24 mouse cellular contexts compared by ENCODE assay signal in genomic region chr3:144604205-144604604, GRCm38 (mm10). TPM values are rescaled to one million over a fixed set of nuclear protein-coding genes. Genes with fewer than 3 reads are reported as not detected.
DNase-seq lines count a peak whose midpoint lies in the region; ATAC-seq and TF ChIP-seq lines count a peak whose summit lies in the region.
"Had no signal": no experiment of that assay in that cellular context is flagged by ENCODE, and none has a peak within 500 bp of the region (broad histone marks: within the 10 kb centered on the region; RNA-seq: fewer than 3 reads in every experiment).

No protein-coding gene starts in this region.

- WGBS in heart, embryonic 14.5 days, result 30% methylated on average over 7 of the region's 7 CpGs
- WGBS in lung, embryonic 16.5 days, result 46% methylated on average over 7 of the region's 7 CpGs
- 63% methylated on average over 7 of the region's 7 CpGs for whole genome bisulfite sequencing in stomach, embryonic 16.5 days

- peak; percentile 20 for TF ChIP-seq CTCF in Patski (IDR thresholded peaks at IDR 0.05)

- peaks cover 14% of the 10 kb centered on the region for H3K36me3 ChIP-seq in heart, embryonic 14.5 days (ENCODE audit: control insufficient read depth, insufficient read depth, low read length)
- 0 out of 2 replicates have a peak, but pooled peaks cover 5% of the 10 kb centered on the region for H3K36me3 ChIP-seq in lung, embryonic 16.5 days (ENCODE audit: control insufficient read depth, insufficient read depth, low read length)
- peaks cover 4% of the 10 kb centered on the region; the same call in 1 of the 2 replicates for H3K36me3 ChIP-seq in stomach, embryonic 16.5 days (ENCODE audit: control insufficient read depth, insufficient read depth, low read length)
- H3K36me3 ChIP-seq: hindbrain, embryonic 15.5 days had no signal

- intact Hi-C loops in left cerebral cortex, postnatal 36 days (cut with DNase I), result no loop called here
- intact Hi-C loops in gastrocnemius, postnatal 36 days (cut with DNase I), result no loop called here

- CTCF ChIA-PET in Patski (lab: Charles Lee), result interaction anchor here (1.0 to 4.9 kb wide), 10 partner anchors 8 to 175 kb away, joined by 3 to 35 read pairs (median 3); no protein-coding TSS in a partner anchor

- peak overlapping the region; percentile 4 to 57; a peak in 1 of 4 replicates for H3K27ac ChIP-seq in heart, embryonic 14.5 days (replicated peaks in 1 of 2; ENCODE audit: control insufficient read depth in 1 of 2, insufficient read depth in 1 of 2, low read depth in 2 of 2, low read length in 2 of 2)
- H3K27ac ChIP-seq in lung, embryonic 16.5 days (ENCODE audit: low read length), result no peak overlapping the region
- H3K27ac ChIP-seq in stomach, embryonic 16.5 days (ENCODE audit: low read length), result 0 out of 2 replicates have a peak overlapping the region, but pooled peaks have one; percentile 19
- H3K27ac ChIP-seq: hindbrain, embryonic 15.5 days; limb, embryonic 15.5 days; liver, embryonic 15.5 days; midbrain, embryonic 10.5 days had no signal

- no peak overlapping the region for H3K9ac ChIP-seq in heart, embryonic 14.5 days (ENCODE audit: low read length)
- H3K9ac ChIP-seq in lung, embryonic 16.5 days (ENCODE audit: low read length), result no peak overlapping the region
- no peak overlapping the region for H3K9ac ChIP-seq in stomach, embryonic 16.5 days (ENCODE audit: low read length)
- H3K9ac ChIP-seq: hindbrain, embryonic 15.5 days; limb, embryonic 15.5 days; liver, embryonic 15.5 days had no signal

- H3K4me1 ChIP-seq in heart, embryonic 14.5 days (ENCODE audit: control insufficient read depth in 2 of 2, insufficient read depth in 2 of 2, low read length in 2 of 2), result peaks cover 4 to 18% of the 10 kb centered on the region in 2 experiments
- H3K4me1 ChIP-seq in lung, embryonic 16.5 days (replicated peaks; ENCODE audit: control insufficient read depth, insufficient read depth, low read length), result no peaks in the 10 kb centered on the region
- H3K4me1 ChIP-seq in stomach, embryonic 16.5 days (ENCODE audit: control insufficient read depth, insufficient read depth, low read length), result no peaks in the 10 kb centered on the region
- H3K4me1 ChIP-seq: hindbrain, embryonic 15.5 days had no signal

- no peak overlapping the region for H3K4me2 ChIP-seq in heart, embryonic 14.5 days (ENCODE audit: low read length)
- no peak overlapping the region for H3K4me2 ChIP-seq in lung, embryonic 16.5 days (ENCODE audit: low read depth, low read length)
- H3K4me2 ChIP-seq in stomach, embryonic 16.5 days (ENCODE audit: low read depth, low read length), result no peak overlapping the region
- H3K4me2 ChIP-seq: hindbrain, embryonic 15.5 days; limb, embryonic 15.5 days; liver, embryonic 15.5 days had no signal

- H3K27me3 ChIP-seq in heart, embryonic 14.5 days (ENCODE audit: control insufficient read depth, insufficient read depth, low read length), result no peaks in the 10 kb centered on the region
- H3K27me3 ChIP-seq in lung, embryonic 16.5 days (ENCODE audit: control insufficient read depth, insufficient read depth, low read depth, low read length), result no peaks in the 10 kb centered on the region
- no peaks in the 10 kb centered on the region for H3K27me3 ChIP-seq in Patski
- H3K27me3 ChIP-seq in stomach, embryonic 16.5 days (ENCODE audit: control insufficient read depth, insufficient read depth, low read length), result no peaks in the 10 kb centered on the region
- H3K27me3 ChIP-seq: hindbrain, embryonic 15.5 days; limb, embryonic 15.5 days; liver, embryonic 15.5 days had no signal

- in situ Hi-C loops in Patski (cut with MboI; ENCODE audit: low pct_unique_long_range_greater_than_20kb), result no loop called here

- H3K4me3 ChIP-seq in heart, embryonic 14.5 days (ENCODE audit: control insufficient read depth in 1 of 2, insufficient read depth in 1 of 2, low read depth in 1 of 2, low read length in 2 of 2), result no peak overlapping the region
- no peak overlapping the region for H3K4me3 ChIP-seq in lung, embryonic 16.5 days (ENCODE audit: low read length)
- no peak overlapping the region for H3K4me3 ChIP-seq in stomach, embryonic 16.5 days (replicated peaks; ENCODE audit: low read length)
- H3K4me3 ChIP-seq: erythroblast, embryonic 14.5 days; hindbrain, embryonic 15.5 days; limb, embryonic 15.5 days; liver, embryonic 15.5 days; midbrain, embryonic 10.5 days had no signal

- ATAC-seq in heart, embryonic 14.5 days (ENCODE audit: insufficient number of reproducible peaks, insufficient read depth, low FRiP score, low read depth), result 0 out of 2 replicates have a peak, but pooled peaks have one; percentile 26
- peak; percentile 51; the same call in 1 of the 2 replicates for ATAC-seq in lung, embryonic 16.5 days (ENCODE audit: low read depth)
- ATAC-seq in Patski, result peak; percentile 96
- no peak for ATAC-seq in stomach, embryonic 16.5 days (ENCODE audit: insufficient read depth, low FRiP score)
- ATAC-seq: forebrain, embryonic 14.5 days had no signal

- POLR2A ChIA-PET in Patski (lab: Charles Lee), result interaction anchor here (0.7 kb wide), 1 partner anchor 18 kb away, joined by 3 read pairs; no protein-coding TSS in a partner anchor

- no peak for DNase-seq in heart, adult 9 months (ENCODE audit: low spot score in 2 of 2)
- DNase-seq in lung, postnatal 25 days (ENCODE audit: low spot score), result no peak
- DNase-seq in Patski (ENCODE audit: low read depth, low spot score), result peak; percentile 99
- no peak for DNase-seq in left cerebral cortex, postnatal 36 days (ENCODE audit: low spot score in 2 of 2)
- no peak for DNase-seq in gastrocnemius, postnatal 36 days
- DNase-seq: adrenal gland, postnatal 36 days; cerebellum, adult 8-10 months; heart, adult 11 months; heart, postnatal 4 days; kidney, adult 11 months; kidney, postnatal 10 days; layer of hippocampus, postnatal 36 days; lung, postnatal 4 days; right cerebral cortex, adult 18-20 months; thymus, postnatal 14 days had no signal

- H3K9me3 ChIP-seq in heart, embryonic 14.5 days (ENCODE audit: control insufficient read depth, low read length), result no peaks in the 10 kb centered on the region
- H3K9me3 ChIP-seq in lung, embryonic 16.5 days (ENCODE audit: control insufficient read depth, low read length), result no peaks in the 10 kb centered on the region
- H3K9me3 ChIP-seq in stomach, embryonic 16.5 days (replicated peaks; ENCODE audit: control insufficient read depth, low read length), result no peaks in the 10 kb centered on the region
- H3K9me3 ChIP-seq: hindbrain, embryonic 15.5 days; limb, embryonic 15.5 days; liver, embryonic 15.5 days had no signal

RNA-seq across cellular contexts. Expression of gene Selenof, which starts 34.1 kb away (rescaled TPM):
- 340 and 384 TPM in 2 replicates for polyA plus RNA-seq in heart, embryonic 14.5 days (2014; fragmentation: Nextera tagmentation; extraction: Ambion mirVana)
- polyA plus RNA-seq in lung, embryonic 16.5 days (2015; fragmentation: Nextera tagmentation; extraction: Ambion mirVana), result 756 and 782 TPM in 2 replicates
- polyA plus RNA-seq in Patski (2021), result 873 TPM
- 610 and 622 TPM in 2 replicates for polyA plus RNA-seq in stomach, embryonic 16.5 days (2015; fragmentation: Nextera tagmentation; extraction: Ambion mirVana)
- total RNA-seq in left cerebral cortex, postnatal 36 days (2021), result 100 to 1,000 TPM; 205 to 224 TPM
- 100 to 1,000 TPM in 1 of 2 experiments, 10 to 100 TPM in 1; 98.7 to 111 TPM for total RNA-seq in gastrocnemius, postnatal 36 days (2021)

RNA-seq across cellular contexts. Expression of gene Hs2st1, which starts 34.2 kb away (rescaled TPM):
- 7.0 and 8.6 TPM in 2 replicates for polyA plus RNA-seq in heart, embryonic 14.5 days (2014; fragmentation: Nextera tagmentation; extraction: Ambion mirVana)
- 10.9 and 14.5 TPM in 2 replicates for polyA plus RNA-seq in lung, embryonic 16.5 days (2015; fragmentation: Nextera tagmentation; extraction: Ambion mirVana)
- 44.0 TPM for polyA plus RNA-seq in Patski (2021)
- 8.2 and 10.5 TPM in 2 replicates for polyA plus RNA-seq in stomach, embryonic 16.5 days (2015; fragmentation: Nextera tagmentation; extraction: Ambion mirVana)
- 10 to 100 TPM; 56.2 to 58.7 TPM for total RNA-seq in left cerebral cortex, postnatal 36 days (2021)
- total RNA-seq in gastrocnemius, postnatal 36 days (2021), result 10 to 100 TPM; 10.5 to 12.0 TPM
